Mouse (Mus musculus): ENCODE measurements around the gene Izumo1r.

Izumo1r gene

GRCm38 (mm10) chr9:14866957-14867356, 36.8 kb downstream of the Izumo1r start:
- peak; percentile 42 to 57 for DNase-seq

- no peak for DNase-seq
Observed at GRCm38 (mm10) chr9:14864726-14865125, 39.0 kb downstream of the Izumo1r start.

GRCm38 (mm10) chr9:14863126-14863525, 40.6 kb downstream of the Izumo1r start:
- no peak for DNase-seq

GRCm38 (mm10) chr9:14859868-14860639, 43.7 kb downstream of the Izumo1r start, which contains the start of gene Gpr83:
Gpr83 (plus strand) TSS chr9:14860210.
- DNase-seq = no peak

GRCm38 (mm10) chr9:14858782-14859181, 45.0 kb downstream of the Izumo1r start:
- DNase-seq = no peak

GRCm38 (mm10) chr9:14858170-14858706, 45.5 kb downstream of the Izumo1r start:
- peak in 1 of 2 experiments; percentile 9 for DNase-seq

GRCm38 (mm10) chr9:14856922-14857654, 46.7 kb downstream of the Izumo1r start:
- no peak for DNase-seq

GRCm38 (mm10) chr9:14854585-14854984, 49.2 kb downstream of the Izumo1r start:
- no peak for DNase-seq

- DNase-seq = no peak
Observed at GRCm38 (mm10) chr9:14848267-14848935, 55.3 kb downstream of the Izumo1r start.

GRCm38 (mm10) chr9:14846428-14846827, 57.3 kb downstream of the Izumo1r start:
- DNase-seq = no peak

GRCm38 (mm10) chr9:14843901-14844300, 59.8 kb downstream of the Izumo1r start:
- DNase-seq = no peak

GRCm38 (mm10) chr9:14843311-14843857, 60.4 kb downstream of the Izumo1r start:
- DNase-seq = no peak

GRCm38 (mm10) chr9:14841878-14842761, 61.6 kb downstream of the Izumo1r start:
- peak; percentile 36 to 40 for DNase-seq

GRCm38 (mm10) chr9:14839970-14840369, 63.8 kb downstream of the Izumo1r start:
- no peak for DNase-seq

GRCm38 (mm10) chr9:14839527-14839926, 64.2 kb downstream of the Izumo1r start:
- peak in 1 of 2 experiments; percentile 9 for DNase-seq
